Mouse (Mus musculus) ZHBTc4 (cell line): Measurements from ENCODE around the gene Ttll12.

Experiments
- DNase-seq: peaks from one replicate; pipeline ENCODE4 v3.0.0-alpha.2; 2011; ENCODE audit warnings: low read depth, low spot score

The Ttll12 gene

DNA sequence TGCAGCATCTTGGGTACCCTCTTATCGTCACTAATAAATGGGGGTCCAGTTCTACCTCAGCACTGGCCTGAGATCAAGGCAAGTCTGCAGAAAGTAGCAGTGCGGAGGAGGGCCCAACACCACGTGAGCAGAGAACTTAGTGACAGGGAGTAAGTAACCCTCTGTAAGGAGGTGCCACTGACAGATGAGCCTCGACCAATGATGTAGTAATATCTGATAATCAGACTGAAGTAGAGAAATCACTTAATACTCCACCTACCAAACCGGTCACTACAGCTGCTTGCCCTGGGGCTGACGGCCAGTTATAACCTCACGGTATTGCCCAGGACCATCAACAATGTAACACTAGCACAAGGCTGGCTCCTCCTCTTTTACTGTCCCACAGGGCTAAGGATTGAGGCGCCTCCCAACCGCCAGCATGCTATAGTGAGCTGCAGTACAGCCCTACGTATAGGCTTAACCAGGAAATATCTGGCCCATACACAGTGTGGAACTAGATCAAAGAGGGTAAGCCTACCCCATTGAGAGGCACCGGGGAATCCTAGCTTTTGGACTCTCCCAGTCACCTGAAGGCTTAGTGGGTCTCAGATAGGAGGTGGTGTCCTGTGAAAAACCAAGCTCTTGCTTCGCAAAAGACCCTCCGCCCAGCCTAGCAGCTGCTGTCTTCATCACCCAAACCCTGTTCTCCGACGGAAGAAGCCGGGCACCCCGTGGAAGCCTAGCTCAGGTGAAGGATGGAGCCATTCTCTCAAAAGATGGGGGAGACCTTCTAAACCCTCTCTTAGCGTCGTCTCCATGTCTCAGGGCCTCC lies 1.1 kb downstream of the Ttll12 start:
- DNase-seq = peak; percentile 49

DNA sequence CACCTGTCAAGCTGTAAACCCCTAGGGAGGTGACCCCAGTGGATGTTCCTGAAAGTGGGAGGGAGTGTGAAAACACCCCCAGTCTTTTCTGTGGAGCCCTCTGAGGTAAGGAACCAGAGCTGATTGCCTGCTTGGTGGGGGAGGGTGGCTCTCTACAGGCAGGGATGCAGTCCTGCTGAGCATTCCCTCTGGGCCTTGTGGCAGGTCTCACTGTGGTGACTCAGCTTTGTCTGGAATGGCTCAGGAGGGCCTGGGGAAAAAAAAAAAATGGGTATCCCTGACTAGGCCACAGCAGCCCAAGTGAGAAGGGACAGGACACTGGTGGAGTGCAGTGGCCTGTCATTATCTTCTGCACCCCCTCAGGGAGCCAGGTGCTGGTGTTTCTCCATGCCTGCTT lies 1.8 kb downstream of the Ttll12 start:
- DNase-seq = no peak

DNA sequence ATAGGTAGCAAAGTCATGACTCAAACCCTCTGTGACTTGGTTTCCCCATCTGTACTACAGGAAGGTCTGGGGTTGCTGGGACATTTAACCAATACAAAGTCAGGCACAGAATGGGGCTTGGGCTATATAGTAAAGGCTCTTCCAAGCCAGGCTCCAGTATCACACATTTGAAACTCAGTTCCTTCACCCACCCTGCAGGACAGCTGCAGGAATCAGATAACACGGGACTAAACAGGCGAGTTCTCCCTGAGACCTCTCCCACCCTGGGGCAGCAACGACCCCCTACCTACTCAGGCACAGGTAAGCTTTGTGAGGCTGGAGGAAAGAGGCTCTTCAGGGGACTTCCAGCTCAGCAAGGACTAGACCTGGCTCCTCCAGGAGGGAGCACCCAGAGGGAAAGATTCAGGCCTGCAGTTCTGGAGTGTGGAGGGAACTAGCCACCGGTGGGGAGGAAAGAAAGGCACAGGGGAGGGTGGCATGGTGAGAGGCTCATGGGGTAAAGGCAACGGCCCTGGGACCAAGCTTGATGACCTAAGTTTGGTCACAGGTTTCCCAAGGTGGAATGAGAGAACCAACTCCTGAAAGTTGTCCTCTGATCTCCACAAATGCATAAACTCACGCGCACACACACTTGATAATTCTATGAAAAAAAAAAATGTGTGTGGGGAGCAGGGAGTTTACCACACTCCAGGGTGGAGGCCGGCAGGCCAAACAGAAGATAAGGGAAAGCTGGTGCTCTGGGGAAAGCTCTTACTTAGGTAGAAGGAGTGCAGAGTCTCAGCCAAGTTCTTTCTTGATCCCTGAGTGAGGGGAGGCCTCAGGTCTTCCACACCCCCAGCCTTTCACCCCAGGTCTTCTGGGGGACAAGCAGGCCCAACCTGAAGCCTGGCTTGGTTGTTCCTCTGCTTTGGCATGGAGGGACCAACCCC lies 2.4 kb downstream of the Ttll12 start:
- DNase-seq = no peak

DNA sequence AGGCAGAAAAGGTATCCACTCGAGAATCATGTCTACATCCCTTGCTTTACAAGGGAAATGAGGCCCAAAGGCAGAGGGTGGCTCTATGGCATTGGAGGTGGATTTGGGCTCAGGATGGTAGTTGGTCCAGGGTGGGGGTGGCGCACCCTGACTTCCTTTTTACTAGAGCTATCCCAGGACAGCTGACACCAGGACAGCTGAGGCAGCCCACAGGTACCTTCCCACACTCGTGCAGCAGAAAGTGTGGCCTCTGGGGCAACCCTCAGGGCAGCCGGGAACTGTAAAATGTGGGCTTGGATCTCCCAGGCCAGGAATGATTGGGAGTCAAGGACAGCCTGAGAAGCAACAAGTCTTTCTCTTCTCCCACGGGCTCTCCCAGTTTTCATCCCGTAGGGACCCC lies 3.2 kb downstream of the Ttll12 start:
- DNase-seq = no peak

DNA sequence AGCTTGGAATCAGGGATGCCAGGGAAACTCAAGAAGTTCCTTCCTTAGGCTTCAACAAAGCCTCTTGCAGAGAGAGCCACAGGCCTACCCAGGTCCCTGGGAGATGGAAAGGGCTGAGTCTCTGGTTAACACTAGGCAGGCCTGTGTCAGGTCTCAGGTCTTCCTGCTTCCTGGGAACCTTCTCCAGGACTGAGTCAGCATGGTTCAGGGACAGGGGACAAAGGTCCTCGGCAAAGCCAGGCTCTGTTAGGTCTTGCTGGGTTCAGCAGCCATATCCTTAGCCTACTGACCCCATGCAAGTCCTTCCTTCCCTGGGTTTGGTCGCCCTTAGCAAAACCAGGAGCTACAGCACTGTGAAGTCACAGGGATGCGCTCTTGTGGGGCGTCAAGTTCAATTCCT lies 4.1 kb downstream of the Ttll12 start:
- DNase-seq = no peak

DNA sequence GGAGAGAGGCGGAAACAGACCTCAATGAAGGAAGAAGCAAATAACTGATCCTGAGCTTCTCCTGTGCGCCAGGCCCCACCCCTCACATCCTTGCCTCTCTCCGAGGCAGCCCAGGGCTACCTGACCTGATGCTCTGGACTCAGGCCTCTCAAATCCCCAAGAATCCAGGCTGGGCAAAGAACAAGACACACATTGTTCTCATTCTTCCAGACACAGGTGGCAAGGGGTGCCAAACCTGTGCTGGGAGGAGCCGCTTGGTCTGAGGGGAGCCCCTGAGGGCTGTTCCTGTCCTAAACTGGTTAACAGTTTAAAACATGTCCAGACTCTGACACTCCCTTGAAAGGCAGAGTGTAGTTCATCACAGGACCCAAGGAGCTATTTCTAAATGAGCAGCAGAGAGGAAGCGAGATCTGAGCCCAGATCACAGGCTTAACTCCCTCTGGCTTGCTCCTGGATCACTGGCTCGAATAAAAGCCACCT lies 10.2 kb downstream of the Ttll12 start:
- no peak for DNase-seq

DNA sequence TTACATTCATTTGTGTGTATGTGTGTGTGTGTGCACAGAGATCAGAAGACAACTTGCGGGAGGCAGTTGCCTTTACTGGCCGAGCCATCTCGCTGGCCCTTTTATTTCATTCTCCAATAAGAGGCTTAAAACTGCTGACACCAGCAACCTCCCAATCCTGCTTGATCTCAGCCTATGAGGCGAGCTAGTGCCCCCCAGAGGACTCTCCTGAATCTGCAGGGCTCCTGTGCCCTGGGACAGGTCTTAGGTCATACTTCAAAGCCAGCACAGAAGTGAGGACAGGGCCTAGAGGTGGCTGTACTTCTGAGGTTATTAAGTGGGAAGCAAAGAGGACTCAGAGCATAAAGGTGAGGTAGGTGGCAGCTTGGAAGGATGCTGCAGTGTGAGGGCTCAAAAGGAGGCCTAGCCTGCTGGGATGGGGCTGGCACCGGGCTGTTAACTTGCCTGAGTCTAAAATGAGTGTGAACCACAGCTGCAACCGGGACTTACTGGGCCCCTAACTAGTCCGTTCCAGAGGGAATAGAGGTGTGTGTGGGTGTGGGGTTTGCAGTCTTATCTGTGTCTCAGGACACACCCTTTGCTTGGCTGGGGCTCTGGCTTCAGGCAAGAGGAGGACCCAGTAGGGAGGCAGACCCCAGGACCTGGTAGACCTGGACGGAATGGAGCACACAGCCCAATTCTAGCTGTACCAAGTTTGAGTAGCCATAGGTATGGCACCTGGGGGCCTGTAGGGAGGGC lies 11.4 kb downstream of the Ttll12 start:
- DNase-seq = peak; percentile 72

DNA sequence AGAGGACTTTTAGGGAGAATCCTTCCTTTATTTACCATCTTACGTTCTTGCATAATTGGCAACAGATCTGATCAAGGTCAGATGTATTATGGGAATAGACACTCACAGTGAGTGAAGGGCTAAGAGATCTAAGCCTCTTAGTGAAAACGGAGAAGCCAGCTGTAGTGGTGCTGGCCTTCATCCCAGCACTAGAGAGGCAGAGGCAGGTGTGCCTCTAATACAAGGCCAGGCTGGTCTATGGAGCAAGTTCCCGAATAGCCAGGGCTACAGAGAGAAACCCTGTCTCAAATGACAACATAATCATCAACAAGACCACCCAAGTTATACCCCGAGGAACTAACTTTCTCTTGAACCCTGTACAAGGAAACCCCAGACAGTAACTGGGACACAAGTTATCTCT lies 12.0 kb downstream of the Ttll12 start:
- DNase-seq = no peak

DNA sequence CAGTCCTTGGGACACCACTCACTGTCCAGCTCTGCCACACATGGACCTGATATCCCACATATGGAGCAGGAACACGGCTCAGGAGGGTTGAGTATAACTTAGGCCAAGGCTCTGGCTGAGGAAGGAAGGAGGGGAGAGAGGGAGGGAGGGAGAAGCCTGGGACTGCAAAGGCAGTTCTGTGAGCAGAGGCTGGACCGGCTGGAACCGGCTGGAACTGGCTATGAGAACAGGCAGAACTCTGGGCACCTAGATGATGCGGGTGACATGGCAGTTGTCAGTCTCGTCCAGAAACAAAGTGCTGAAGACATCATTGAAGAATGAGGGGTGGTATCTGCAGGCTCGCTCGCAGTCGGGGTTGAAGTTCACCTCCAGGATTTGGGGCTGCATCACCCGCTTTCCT lies 18.3 kb downstream of the Ttll12 start:
- DNase-seq = peak; percentile 84

DNA sequence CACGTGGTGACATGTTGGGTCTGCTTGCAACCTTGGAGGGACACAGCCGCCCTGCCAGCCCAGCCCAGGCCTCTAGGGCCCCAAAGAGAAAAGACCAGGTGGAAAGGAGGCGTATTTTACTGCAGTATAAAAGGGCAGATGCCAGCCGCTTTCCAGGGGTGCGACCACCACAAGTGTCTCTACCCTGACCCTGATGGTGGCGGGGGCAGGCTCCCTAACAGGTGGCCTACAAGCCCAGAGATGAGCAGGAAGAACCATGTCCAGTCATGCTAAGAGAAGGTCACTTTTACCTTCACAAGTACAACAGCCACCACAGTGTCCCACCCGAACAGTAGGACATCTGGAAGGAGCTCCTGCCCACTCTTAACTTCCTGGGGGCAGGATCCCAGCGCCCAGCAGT lies 19.4 kb downstream of the Ttll12 start:
- no peak for DNase-seq

DNA sequence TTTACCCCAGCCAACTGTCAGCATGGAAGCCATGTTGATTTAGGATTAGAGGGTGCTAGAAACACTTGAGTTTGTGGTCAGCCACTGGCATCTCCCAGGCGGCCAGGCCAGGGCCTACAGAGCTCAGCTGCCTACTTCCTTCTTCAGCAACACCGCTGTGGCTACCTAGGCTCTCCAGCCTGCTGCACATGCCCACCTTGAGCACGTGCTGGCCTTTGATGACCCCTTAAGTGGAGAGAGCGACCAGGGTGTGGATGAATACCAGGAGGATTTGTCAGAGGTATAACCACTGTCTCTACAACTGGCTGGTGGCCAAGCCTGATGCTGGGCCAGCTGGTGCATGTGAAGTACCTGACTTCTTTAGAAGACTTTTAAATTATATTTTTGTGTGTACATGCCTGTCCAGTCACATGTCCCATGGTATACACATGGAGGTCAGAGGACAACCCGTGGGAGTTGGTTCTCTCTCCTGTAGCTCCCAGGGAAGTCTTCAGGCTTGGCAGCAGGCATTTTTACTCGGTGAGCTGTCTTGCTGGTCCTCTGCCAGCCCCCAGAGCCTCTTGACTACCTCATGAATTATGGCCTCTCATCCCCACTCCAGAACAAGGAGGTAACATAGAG lies 20.1 kb downstream of the Ttll12 start:
- no peak for DNase-seq

DNA sequence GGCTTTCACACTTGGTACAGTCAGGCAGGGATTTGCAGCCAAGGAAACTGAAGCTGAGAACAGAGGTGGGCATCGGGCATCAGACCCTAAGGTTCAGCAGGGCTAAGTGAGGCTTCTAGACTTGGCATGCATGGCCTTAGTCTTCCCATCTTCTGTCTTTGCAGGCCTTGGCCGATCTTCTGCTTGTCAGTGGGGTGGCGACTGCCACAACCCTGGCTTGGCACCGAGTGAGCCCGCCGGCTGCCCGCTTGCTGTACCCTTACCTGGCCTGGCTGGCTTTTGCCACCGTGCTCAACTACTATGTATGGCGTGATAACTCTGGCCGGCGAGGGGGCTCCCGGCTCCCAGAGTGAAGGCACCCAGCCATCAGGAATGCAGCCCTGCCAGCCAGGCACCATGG lies 21.4 kb downstream of the Ttll12 start:
- no peak for DNase-seq

DNA sequence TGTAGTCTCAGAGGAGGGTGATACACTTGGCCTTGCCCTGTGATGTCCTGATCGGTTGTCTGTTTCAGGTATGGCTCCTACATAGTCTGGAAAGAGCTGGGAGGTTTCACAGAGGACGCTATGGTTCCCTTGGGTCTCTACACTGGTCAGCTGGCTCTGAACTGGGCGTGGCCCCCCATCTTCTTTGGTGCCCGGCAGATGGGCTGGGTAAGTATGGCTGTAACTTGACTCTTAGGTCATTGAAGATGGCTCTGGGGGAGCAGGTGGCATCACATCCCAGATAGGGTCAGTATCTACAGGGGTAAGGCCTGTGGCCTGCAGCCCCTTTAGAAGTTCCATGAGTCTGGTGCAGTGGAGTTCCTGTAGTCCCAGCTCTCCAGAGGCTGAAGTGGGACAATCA lies 22.8 kb downstream of the Ttll12 start:
- DNase-seq = no peak

DNA sequence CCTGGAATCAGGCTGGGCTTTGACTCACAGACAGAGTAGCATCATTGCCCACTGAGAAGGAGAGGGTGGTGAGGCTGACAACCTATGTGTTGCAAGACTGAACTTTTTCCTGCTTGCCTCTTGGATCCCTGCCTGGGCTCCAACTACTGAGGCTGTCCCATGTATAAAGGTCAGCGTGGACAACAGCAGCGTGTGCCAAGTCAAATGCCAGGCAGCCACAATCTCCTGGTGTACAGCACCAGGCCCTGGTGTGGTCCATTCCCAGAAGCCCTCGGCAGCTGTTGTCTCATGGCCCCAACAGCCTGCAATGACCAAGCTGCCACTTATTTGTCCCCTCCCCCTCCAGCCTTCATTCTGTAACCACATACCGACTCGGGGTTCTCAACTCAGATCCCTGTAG lies 23.3 kb downstream of the Ttll12 start:
- no peak for DNase-seq

DNA sequence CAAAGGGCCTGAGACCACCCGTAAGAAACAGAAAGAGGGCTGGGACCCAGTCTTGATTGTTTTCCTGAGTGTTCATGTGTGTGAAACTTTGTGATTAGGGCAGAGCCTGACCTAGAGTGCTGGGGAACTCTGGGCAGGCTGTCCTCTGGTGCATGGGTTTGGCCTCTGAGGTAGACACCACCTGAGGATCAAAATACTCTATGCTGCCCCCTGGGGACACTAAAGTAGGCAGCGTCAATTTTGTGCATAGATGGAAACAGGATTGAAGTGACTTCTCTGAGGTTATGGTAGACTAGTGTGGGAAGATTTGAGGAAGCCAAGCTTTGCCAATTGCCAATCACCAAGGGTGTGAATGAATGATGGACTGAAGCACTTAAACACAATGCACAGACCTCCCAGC lies 24.3 kb downstream of the Ttll12 start:
- DNase-seq = peak; percentile 59

DNA sequence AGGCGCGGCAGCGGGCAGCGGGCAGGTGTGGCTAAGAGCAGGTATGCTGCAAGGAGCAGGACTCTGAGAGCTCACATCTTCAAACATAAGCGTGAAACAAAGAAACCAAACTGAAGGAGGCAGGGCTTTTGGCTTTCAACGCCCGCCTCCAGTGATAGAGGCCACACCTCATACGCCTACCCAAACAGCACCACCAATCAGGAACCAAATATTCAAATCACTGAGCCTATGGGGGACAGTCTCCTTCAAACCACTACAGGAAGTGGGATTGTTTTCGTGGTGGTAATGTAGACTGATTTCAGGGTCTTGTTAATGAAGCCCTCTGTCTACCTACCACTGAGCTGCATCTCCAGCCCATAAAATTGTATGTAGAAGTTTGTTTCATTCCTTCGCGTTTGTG lies 25.3 kb downstream of the Ttll12 start:
- peak; percentile 85 for DNase-seq

DNA sequence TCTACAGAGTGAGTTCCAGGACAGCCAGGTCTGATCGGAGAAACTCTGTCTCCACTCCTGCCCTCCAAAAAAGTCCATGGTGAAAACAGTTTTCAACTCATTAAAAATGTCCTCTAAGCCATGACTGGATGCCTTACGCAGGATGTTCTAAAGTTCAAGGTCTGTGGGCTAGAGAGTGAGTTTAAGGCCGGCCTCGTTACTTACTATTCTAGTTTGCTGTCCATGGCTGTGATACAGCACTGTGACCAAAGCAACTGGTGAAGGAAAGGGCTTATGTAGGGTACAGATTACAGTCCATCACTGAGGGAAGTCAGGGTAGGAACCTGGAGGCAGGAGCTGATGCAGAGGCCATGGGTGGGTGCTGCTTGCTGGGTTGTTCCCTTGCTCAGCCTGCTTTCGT lies 26.4 kb downstream of the Ttll12 start:
- no peak for DNase-seq

DNA sequence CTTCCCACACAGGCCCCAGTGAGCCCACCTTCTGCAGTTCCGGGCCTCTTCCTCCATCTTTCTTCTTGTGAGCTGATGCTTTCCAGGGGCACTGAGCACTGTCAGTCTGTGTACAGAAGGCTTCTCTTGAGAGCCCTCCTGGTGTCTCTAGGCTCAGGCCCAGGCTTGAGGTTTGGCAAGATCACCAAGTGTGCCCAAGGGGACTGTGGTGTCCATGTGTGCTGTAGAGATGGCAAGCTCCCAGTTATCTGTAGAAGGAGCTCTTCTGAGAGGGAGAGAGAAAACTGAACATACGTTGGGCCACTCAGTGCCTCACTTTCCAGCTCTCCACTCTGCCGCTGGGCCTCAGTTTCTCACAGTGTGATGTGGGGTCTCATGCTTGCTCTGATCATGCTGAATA lies 27.2 kb downstream of the Ttll12 start:
- no peak for DNase-seq

DNA sequence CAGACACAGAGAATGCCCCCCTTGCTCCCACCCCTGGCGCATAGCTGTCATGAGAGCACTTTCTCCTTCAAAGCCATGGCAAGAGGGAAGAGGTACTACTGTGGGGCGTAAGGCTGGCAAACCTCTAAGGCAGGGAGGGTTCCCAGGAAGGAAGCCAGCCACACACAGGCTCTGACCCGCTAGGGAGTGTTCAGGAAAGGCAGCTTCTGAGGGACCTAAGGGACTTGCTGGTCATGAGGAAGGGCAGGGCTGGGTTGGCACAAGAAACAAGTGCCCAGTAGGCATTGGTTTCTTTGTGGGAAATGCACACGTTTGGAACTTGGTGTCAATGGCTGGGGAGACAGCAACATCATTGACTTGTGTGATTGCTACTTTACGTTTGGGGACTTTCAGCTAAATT lies 29.0 kb downstream of the Ttll12 start:
- DNase-seq = no peak

DNA sequence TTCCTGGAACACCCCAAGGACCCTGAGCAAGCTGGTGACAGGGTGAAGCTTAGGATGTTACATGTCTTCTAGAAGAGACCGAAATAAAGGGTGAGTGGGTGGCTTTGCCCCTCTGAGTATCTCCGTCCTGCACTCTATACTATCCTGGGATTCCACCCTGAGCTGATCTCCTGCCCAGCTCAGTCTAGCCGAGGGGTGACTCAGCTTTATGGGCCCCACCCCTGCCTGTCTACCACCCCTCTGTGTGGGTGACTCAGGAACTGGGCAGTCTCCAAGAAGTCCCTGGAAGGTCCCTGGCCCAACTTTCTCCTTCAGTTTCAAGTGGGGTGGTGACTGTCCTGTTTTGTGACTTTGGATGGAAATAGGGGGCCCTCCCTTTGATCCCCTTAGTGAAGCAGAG lies 29.5 kb downstream of the Ttll12 start:
- DNase-seq = no peak

DNA sequence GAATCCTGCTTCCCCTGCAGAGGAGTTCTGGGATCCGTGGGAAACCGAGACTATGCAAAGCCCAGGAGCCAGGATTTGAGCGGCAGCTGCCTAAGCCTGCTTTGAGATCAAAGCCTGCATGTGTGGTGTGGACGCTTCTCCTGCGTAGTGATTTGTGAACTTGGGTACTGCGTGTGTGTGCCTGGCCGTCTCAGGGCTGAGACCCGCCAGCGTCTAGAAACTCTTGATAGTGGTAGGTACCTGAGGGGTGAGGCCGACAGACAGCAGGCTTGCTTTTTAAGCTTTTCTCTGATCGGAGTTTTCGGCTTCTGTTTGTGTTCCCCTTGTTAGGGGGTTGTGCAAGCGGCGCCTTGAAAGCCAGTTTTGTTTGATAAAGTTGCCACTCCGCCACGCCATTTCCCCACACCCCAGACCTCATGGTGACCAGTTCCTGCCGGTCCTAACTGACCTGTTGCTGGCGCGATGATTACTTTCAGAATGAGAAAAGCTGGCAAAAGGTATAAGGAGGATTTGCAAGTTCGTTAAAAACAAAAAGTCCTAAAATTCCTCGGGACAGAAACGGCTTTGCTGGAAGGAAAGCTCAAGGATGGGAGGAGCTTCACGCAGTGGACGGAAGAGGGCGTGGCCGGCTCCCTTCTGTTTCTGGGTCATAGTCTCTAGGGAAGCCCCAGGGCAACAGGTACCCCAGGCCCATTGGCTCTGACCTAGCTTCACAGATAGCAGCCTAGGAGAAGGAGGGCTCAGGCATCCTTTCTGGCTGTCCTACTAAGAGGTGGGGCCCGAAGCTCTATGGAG lies 30.9 kb downstream of the Ttll12 start:
- DNase-seq = peak; percentile 60
